Mouse (Mus musculus) CD4-positive helper T cell, adult 2 months (primary cell): ENCODE measurements at regions not wholly inside any gene's neighbourhood (a gene's known extent, or its start where the extent isn't known, plus 50 kb on each side); places are given as distances from the start of the nearest gene placed in this dataset.

Experiments
- DNase-seq: peaks from one replicate; pipeline ENCODE4 v3.0.0-alpha.2; 2012; ENCODE audit warnings: low read depth, missing footprints, low spot score

GRCm38 (mm10) chr4:124254446-124255182, 336.8 kb upstream of the 4930535I16Rik start:
- DNase-seq = no peak

- DNase-seq = no peak
These were observed 323.8 kb upstream of the 4930535I16Rik start for GRCm38 (mm10) chr4:124241600-124241999.

- no peak for DNase-seq
These were observed 318.7 kb upstream of the 4930535I16Rik start for GRCm38 (mm10) chr4:124236476-124236875.

GRCm38 (mm10) chr4:124228537-124228936, 310.7 kb upstream of the 4930535I16Rik start:
- DNase-seq = peak; percentile 8

- DNase-seq = no peak
These were observed 306.1 kb upstream of the 4930535I16Rik start for GRCm38 (mm10) chr4:124223646-124224500.

- no peak for DNase-seq
These were observed 303.9 kb upstream of the 4930535I16Rik start for GRCm38 (mm10) chr4:124221736-124222135.

- DNase-seq = no peak
These were observed 299.4 kb upstream of the 4930535I16Rik start for GRCm38 (mm10) chr4:124217206-124217605.

- no peak for DNase-seq
These were observed 298.5 kb upstream of the 4930535I16Rik start for GRCm38 (mm10) chr4:124216351-124216750.

- no peak for DNase-seq
These were observed 297.3 kb upstream of the 4930535I16Rik start for GRCm38 (mm10) chr4:124215077-124215476.

GRCm38 (mm10) chr4:124210103-124210502, 292.3 kb upstream of the 4930535I16Rik start:
- DNase-seq = no peak

GRCm38 (mm10) chr4:124206480-124206879, 288.7 kb upstream of the 4930535I16Rik start:
- no peak for DNase-seq

GRCm38 (mm10) chr4:124203736-124204135, 285.9 kb upstream of the 4930535I16Rik start:
- no peak for DNase-seq

GRCm38 (mm10) chr4:124199884-124200844, 282.3 kb upstream of the 4930535I16Rik start:
- DNase-seq = no peak

- no peak for DNase-seq
These were observed 281.0 kb upstream of the 4930535I16Rik start for GRCm38 (mm10) chr4:124198832-124199231.

GRCm38 (mm10) chr4:124196711-124197110, 278.9 kb upstream of the 4930535I16Rik start:
- DNase-seq = no peak

- no peak for DNase-seq
These were observed 275.4 kb upstream of the 4930535I16Rik start for GRCm38 (mm10) chr4:124193059-124193721.

- no peak for DNase-seq
These were observed 273.0 kb upstream of the 4930535I16Rik start for GRCm38 (mm10) chr4:124190775-124191174.

GRCm38 (mm10) chr4:124189993-124190385, 272.2 kb upstream of the 4930535I16Rik start:
- no peak for DNase-seq

GRCm38 (mm10) chr4:124189352-124189992, 271.6 kb upstream of the 4930535I16Rik start:
- no peak for DNase-seq

GRCm38 (mm10) chr4:124187108-124187507, 269.3 kb upstream of the 4930535I16Rik start:
- no peak for DNase-seq
